Mouse (Mus musculus): ENCODE data around the gene Nelfb.

DNA sequence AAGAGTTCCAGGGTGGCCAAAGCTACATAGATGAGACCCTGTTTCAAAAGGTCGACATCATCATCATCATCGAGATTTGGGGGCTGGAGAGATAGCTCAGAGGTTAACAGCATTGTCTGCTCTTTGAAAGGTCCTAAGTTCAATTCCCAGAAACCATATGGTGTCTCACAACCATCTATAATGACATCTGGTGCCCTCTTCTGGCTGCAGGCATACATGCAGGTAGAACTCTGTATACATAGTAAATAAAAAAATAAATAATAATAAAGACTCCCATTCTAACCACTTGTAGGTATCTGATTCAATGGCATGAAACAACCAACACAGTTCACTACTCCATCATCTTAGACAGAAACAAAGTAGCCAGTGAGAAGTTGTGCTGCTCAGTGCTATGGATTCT, 54.3 kb downstream of the Nelfb start:
- no peak for TF ChIP-seq GATA1 (IDR thresholded peaks at IDR 0.05; ENCODE audit: borderline replicate concordance, low read length)
- no peak for TF ChIP-seq FLI1 (IDR thresholded peaks at IDR 0.05; ENCODE audit: low read length)
